Mouse (Mus musculus) CH12.LX (cell line): Measurements from ENCODE around the gene Cpsf6.

Experiments
- CHD2 ChIP-seq: IDR thresholded peaks from 2 replicates; pipeline ENCODE4 v1.6.1; 2011; ENCODE audit warnings: low read length, improper control_type of control experiment
- CTCF ChIP-seq, 2 experiments: IDR thresholded peaks in 1 of 2; conservative IDR thresholded peaks in 1 of 2; 2 replicates each; pipeline ENCODE4 v1.5.1; 2011 to 2012; ENCODE audit warnings: low read depth in 2 of 2, low read length in 2 of 2, improper control_type of control experiment in 1 of 2, inconsistent platforms in 1 of 2, mild to moderate bottlenecking in 1 of 2, moderate library complexity in 1 of 2
- EP300 ChIP-seq: IDR thresholded peaks from 2 replicates; pipeline ENCODE4 v1.6.1; 2011; ENCODE audit warnings: low read length, improper control_type of control experiment
- GABPA ChIP-seq: IDR thresholded peaks from 2 replicates; pipeline ENCODE4 v1.6.1; 2012; ENCODE audit warnings: low read depth, low read length, improper control_type of control experiment, inconsistent platforms; ENCODE audit not compliant: insufficient replicate concordance
- NELFE ChIP-seq: IDR thresholded peaks from 2 replicates; pipeline ENCODE4 v1.6.1; 2011; ENCODE audit warnings: low read depth, low read length, improper control_type of control experiment
- NRF1 ChIP-seq: IDR thresholded peaks from 2 replicates; pipeline ENCODE4 v1.6.1; 2014; ENCODE audit warnings: low read depth, mild to moderate bottlenecking, inconsistent platforms, low read length, improper control_type of control experiment, moderate library complexity
- PAX5 ChIP-seq: IDR thresholded peaks from 2 replicates; pipeline ENCODE4 v1.6.1; 2012; ENCODE audit warnings: low read length, inconsistent platforms, mixed read lengths
- POLR2A ChIP-seq: IDR thresholded peaks from 2 replicates; pipeline ENCODE4 v1.6.1; 2011; ENCODE audit warnings: low read depth, mild to moderate bottlenecking, improper control_type of control experiment, low read length
- POLR2AphosphoS2 ChIP-seq: IDR thresholded peaks from 2 replicates; pipeline ENCODE4 v1.6.1; 2011; ENCODE audit warnings: low read depth, low read length, improper control_type of control experiment
- ZC3H11A ChIP-seq: IDR thresholded peaks from 2 replicates; pipeline ENCODE4 v1.6.1; 2012; ENCODE audit warnings: low read depth, mild to moderate bottlenecking, inconsistent platforms, low read length, improper control_type of control experiment
- ZKSCAN1 ChIP-seq: IDR thresholded peaks from 2 replicates; pipeline ENCODE4 v1.6.1; 2012; ENCODE audit warnings: low read depth, inconsistent platforms, low read length, improper control_type of control experiment, borderline replicate concordance
- ZMIZ1 ChIP-seq: IDR thresholded peaks from 2 replicates; pipeline ENCODE4 v1.6.1; 2012; ENCODE audit warnings: low read depth, mild to moderate bottlenecking, inconsistent platforms, low read length, improper control_type of control experiment

- no peak for TF ChIP-seq PAX5
- no peak for TF ChIP-seq CTCF (conservative IDR thresholded peaks at IDR 0.05 in 1 of 2, IDR thresholded peaks at IDR 0.05 in 1 of 2; ENCODE audit: low read depth in 2 of 2, low read length in 2 of 2)
- TF ChIP-seq POLR2AphosphoS2, result no peak
- TF ChIP-seq EP300, result no peak
- TF ChIP-seq CHD2, result no peak
- no peak for TF ChIP-seq NRF1
- no peak for TF ChIP-seq NELFE
- no peak for TF ChIP-seq ZMIZ1
- TF ChIP-seq ZC3H11A, result no peak
- TF ChIP-seq POLR2A, result no peak
- no peak for TF ChIP-seq ZKSCAN1
- TF ChIP-seq GABPA, result no peak
Observed at GRCm38 (mm10) chr10:117389371-117389740, 9.5 kb upstream of the Cpsf6 start.
